Mouse (Mus musculus) heart, embryonic 13.5 days (tissue): ENCODE measurements around the gene Cnih4. TPM values are rescaled to one million over a fixed set of nuclear protein-coding genes. Genes with fewer than 3 reads are reported as not detected.
A peak's percentile ranks its signal among the peaks of the same experiment; 100 is the strongest.

Experiments used
- ATAC-seq: fragments of 200-750 bp; cut with Nextera tagmentation; 2 replicates; pipeline ENCODE4 v1.8.0; 2017; ENCODE audit warnings: moderate TSS enrichment; ENCODE audit not compliant: insufficient number of reproducible peaks, low FRiP score, low TSS enrichment; ENCODE audit errors: extremely low read depth
- H3K27ac ChIP-seq: fragments of 300-500 bp; sonication (generic); replicated peaks from 2 replicates; pipeline ENCODE4 v1.5.1; 2015; ENCODE audit warnings: moderate library complexity, mild to moderate bottlenecking, inconsistent platforms
- H3K27me3 ChIP-seq: fragments of 300-500 bp; sonication (generic); replicated peaks from 2 replicates; pipeline ENCODE4 v1.6.1; 2015; ENCODE audit warnings: mild to moderate bottlenecking, inconsistent platforms
- H3K36me3 ChIP-seq: fragments of 300-500 bp; sonication (generic); 2 replicates; pipeline ENCODE4 v1.6.1; 2015; ENCODE audit warnings: mild to moderate bottlenecking, inconsistent platforms
- H3K4me1 ChIP-seq: fragments of 300-500 bp; sonication (generic); 2 replicates; pipeline ENCODE4 v1.6.1; 2015; ENCODE audit warnings: inconsistent platforms
- H3K4me2 ChIP-seq: fragments of 300-500 bp; sonication (generic); 2 replicates; pipeline ENCODE4 v1.6.1; 2015; ENCODE audit warnings: inconsistent platforms, mild to moderate bottlenecking, moderate library complexity
- H3K4me3 ChIP-seq: fragments of 300-500 bp; sonication (generic); 2 replicates; pipeline ENCODE4 v1.5.1; 2015; ENCODE audit warnings: moderate library complexity, mild to moderate bottlenecking, inconsistent platforms
- H3K9ac ChIP-seq: fragments of 300-500 bp; sonication (generic); 2 replicates; pipeline ENCODE4 v1.6.1; 2015; ENCODE audit warnings: inconsistent platforms, mild to moderate bottlenecking, moderate library complexity
- H3K9me3 ChIP-seq: fragments of 300-500 bp; sonication (generic); 2 replicates; pipeline ENCODE4 v1.6.1; 2016; ENCODE audit warnings: inconsistent platforms
- WGBS: fragments of 180-500 bp; shearing (Covaris S2); methylation state at CpG from one replicate; pipeline ENCODE4 v1.1.7; 2015; ENCODE audit warnings: mixed read lengths; 5-methylcytosine and 5-hydroxymethylcytosine counted together
- polyA plus RNA-seq: library from polyadenylated mRNA; unstranded; fragments of >200 nt; fragmentation: Nextera tagmentation; extraction: Ambion mirVana; gene quantifications from 2 replicates; pipeline ENCODE4 v1.2.1, GENCODE M21; 2015

Cnih4 gene
- polyA plus RNA-seq, 1 experiment from 2014 or later: 133 TPM

GRCm38 (mm10) chr1:181149373-181150017, 5.0 kb downstream of the Cnih4 start:
- peaks cover 30% of the 10 kb centered on the region for H3K4me1 ChIP-seq
- ATAC-seq: no peak

GRCm38 (mm10) chr1:181150431-181150826, 5.9 kb downstream of the Cnih4 start:
- no peaks in the 10 kb centered on the region for H3K27me3 ChIP-seq
- 58% methylated on average over 3 of the region's 3 CpGs for WGBS
- H3K4me2 ChIP-seq: peak overlapping the region; percentile 81
- H3K4me1 ChIP-seq: peaks cover 23% of the 10 kb centered on the region
- H3K27ac ChIP-seq: no peak overlapping the region
- H3K9ac ChIP-seq: no peak overlapping the region
- peaks cover 20% of the 10 kb centered on the region for H3K36me3 ChIP-seq
- no peak for ATAC-seq
- H3K9me3 ChIP-seq: no peaks in the 10 kb centered on the region
- H3K4me3 ChIP-seq: peak overlapping the region; percentile 94

More at GRCm38 (mm10) chr1:181149373-181150017, 5.0 kb downstream of the Cnih4 start:
- H3K36me3 ChIP-seq: peaks cover 11% of the 10 kb centered on the region
- H3K4me3 ChIP-seq: no peak overlapping the region
- H3K27ac ChIP-seq: no peak overlapping the region
- no peak overlapping the region for H3K4me2 ChIP-seq
- no peak overlapping the region for H3K9ac ChIP-seq
- H3K9me3 ChIP-seq: no peaks in the 10 kb centered on the region
- WGBS: 63% methylated on average over 3 of the region's 3 CpGs
- no peaks in the 10 kb centered on the region for H3K27me3 ChIP-seq

- under 1% methylated on average over 59 of the region's 59 CpGs for WGBS
- Histone ChIP-seq H3K27ac (peak overlapping the region; percentile 86), H3K27me3 (no peaks in the 10 kb centered on the region), H3K9me3 (no peaks in the 10 kb centered on the region), H3K4me1 (peaks cover 18% of the 10 kb centered on the region), H3K4me3 (peak overlapping the region; percentile 94), H3K36me3 (peaks cover 26% of the 10 kb centered on the region), H3K4me2 (peak overlapping the region; percentile 81), H3K9ac (peak overlapping the region; percentile 97)
- ATAC-seq: peak; percentile 80
These were observed 6.5 kb downstream of the Cnih4 start for GRCm38 (mm10) chr1:181150827-181151534.

- H3K27me3 ChIP-seq: no peaks in the 10 kb centered on the region
- ATAC-seq: no peak
- H3K4me1 ChIP-seq: peaks cover 17% of the 10 kb centered on the region
- H3K27ac ChIP-seq: peak overlapping the region; percentile 86
- H3K36me3 ChIP-seq: peaks cover 31% of the 10 kb centered on the region
- peak overlapping the region; percentile 94 for H3K4me3 ChIP-seq
- H3K9ac ChIP-seq: peak overlapping the region; percentile 97
- H3K9me3 ChIP-seq: no peaks in the 10 kb centered on the region
- peak overlapping the region; percentile 81 for H3K4me2 ChIP-seq
- WGBS: 38% methylated on average over 5 of the region's 5 CpGs
These were observed 7.0 kb downstream of the Cnih4 start for GRCm38 (mm10) chr1:181151541-181151940.

GRCm38 (mm10) chr1:181167816-181168215, 23.3 kb downstream of the Cnih4 start:
- Histone ChIP-seq H3K9ac (no peak overlapping the region), H3K36me3 (peaks cover 91% of the 10 kb centered on the region), H3K9me3 (no peaks in the 10 kb centered on the region), H3K4me3 (no peak overlapping the region), H3K4me2 (no peak overlapping the region), H3K27me3 (no peaks in the 10 kb centered on the region), H3K27ac (no peak overlapping the region), H3K4me1 (no peaks in the 10 kb centered on the region)
- 77% methylated on average over 2 of the region's 2 CpGs for WGBS
- ATAC-seq: no peak

- H3K4me3 ChIP-seq: no peak overlapping the region
- peaks cover 88% of the 10 kb centered on the region for H3K36me3 ChIP-seq
- H3K27ac ChIP-seq: no peak overlapping the region
- H3K9me3 ChIP-seq: no peaks in the 10 kb centered on the region
- H3K9ac ChIP-seq: no peak overlapping the region
- no peaks in the 10 kb centered on the region for H3K27me3 ChIP-seq
- ATAC-seq: no peak
- H3K4me2 ChIP-seq: no peak overlapping the region
- 69% methylated on average over 3 of the region's 3 CpGs for WGBS
- H3K4me1 ChIP-seq: no peaks in the 10 kb centered on the region
These were observed 23.9 kb downstream of the Cnih4 start for GRCm38 (mm10) chr1:181168377-181168776.

- 80% methylated on average over 8 of the region's 8 CpGs for WGBS
- H3K27me3 ChIP-seq: no peaks in the 10 kb centered on the region
- no peaks in the 10 kb centered on the region for H3K4me1 ChIP-seq
- peaks cover 83% of the 10 kb centered on the region for H3K36me3 ChIP-seq
- ATAC-seq: no peak
- H3K9me3 ChIP-seq: no peaks in the 10 kb centered on the region
- no peak overlapping the region for H3K27ac ChIP-seq
- H3K4me3 ChIP-seq: no peak overlapping the region
- H3K9ac ChIP-seq: no peak overlapping the region
- H3K4me2 ChIP-seq: no peak overlapping the region
These were observed 25.7 kb downstream of the Cnih4 start for GRCm38 (mm10) chr1:181170210-181170609.

- Histone ChIP-seq H3K4me2 (no peak overlapping the region), H3K27ac (no peak overlapping the region), H3K36me3 (peaks cover 95% of the 10 kb centered on the region), H3K9me3 (no peaks in the 10 kb centered on the region), H3K9ac (no peak overlapping the region), H3K4me1 (no peaks in the 10 kb centered on the region), H3K4me3 (no peak overlapping the region), H3K27me3 (no peaks in the 10 kb centered on the region)
- no peak for ATAC-seq
- 77% methylated on average over 4 of the region's 4 CpGs for WGBS
These were observed 44.4 kb downstream of the Cnih4 start for GRCm38 (mm10) chr1:181188925-181189324.

- no peak overlapping the region for H3K4me2 ChIP-seq
- no peak for ATAC-seq
- H3K36me3 ChIP-seq: peaks cover 89% of the 10 kb centered on the region
- H3K9me3 ChIP-seq: no peaks in the 10 kb centered on the region
- H3K4me1 ChIP-seq: no peaks in the 10 kb centered on the region
- H3K27me3 ChIP-seq: no peaks in the 10 kb centered on the region
- no peak overlapping the region for H3K9ac ChIP-seq
- WGBS: 84% methylated on average over 4 of the region's 4 CpGs
- H3K4me3 ChIP-seq: no peak overlapping the region
- H3K27ac ChIP-seq: no peak overlapping the region
These were observed 55.0 kb downstream of the Cnih4 start for GRCm38 (mm10) chr1:181199446-181199845.

- Histone ChIP-seq H3K27ac (peak overlapping the region; percentile 97), H3K27me3 (no peaks in the 10 kb centered on the region), H3K9ac (peak overlapping the region; percentile 100), H3K4me2 (peak overlapping the region; percentile 91), H3K9me3 (no peaks in the 10 kb centered on the region), H3K36me3 (peaks cover 32% of the 10 kb centered on the region), H3K4me1 (peaks cover 30% of the 10 kb centered on the region), H3K4me3 (peak overlapping the region; percentile 98)
- WGBS: 8% methylated on average over 4 of the region's 4 CpGs
- no peak for ATAC-seq
These were observed 65.7 kb downstream of the Cnih4 start for GRCm38 (mm10) chr1:181210147-181210546.

- H3K4me2 ChIP-seq: peak overlapping the region; percentile 91
- WGBS: under 1% methylated on average over 37 of the region's 56 CpGs
- peaks cover 28% of the 10 kb centered on the region for H3K36me3 ChIP-seq
- H3K9ac ChIP-seq: peak overlapping the region; percentile 100
- peak overlapping the region; percentile 98 for H3K4me3 ChIP-seq
- no peaks in the 10 kb centered on the region for H3K9me3 ChIP-seq
- H3K27ac ChIP-seq: peak overlapping the region; percentile 97
- ATAC-seq: peak; percentile 29
- H3K27me3 ChIP-seq: no peaks in the 10 kb centered on the region
- peaks cover 31% of the 10 kb centered on the region for H3K4me1 ChIP-seq
These were observed 66.3 kb downstream of the Cnih4 start for GRCm38 (mm10) chr1:181210601-181211402.
